Mouse (Mus musculus): Measurements from ENCODE around the gene Dip2b.

GRCm38 (mm10) chr15:100069101-100069500 lies 30.6 kb downstream of the Dip2b start:
- no peak for TF ChIP-seq CTCF (IDR thresholded peaks at IDR 0.05; ENCODE audit: insufficient read depth, low read length)
- TF ChIP-seq POLR2A (IDR thresholded peaks at IDR 0.05; ENCODE audit: borderline replicate concordance, extremely low read depth, low read depth, low read length), result no peak

Measured in lung, adult 2 months (tissue).